Mouse (Mus musculus) spleen, postnatal 36 days (tissue): ENCODE measurements around the gene Fgfr2.
"Not testable (repeated sequence)": the region's sequence is repeated elsewhere in the genome, so short reads cannot be mapped to it uniquely, and the experiment has no call there.

Experiments used
- DNase-seq, 2 experiments: peaks; one replicate each; pipeline ENCODE4 v3.0.0; 2022; ENCODE audit warnings: low spot score in 2 of 2, mixed read lengths in 1 of 2

Fgfr2 gene

DNA sequence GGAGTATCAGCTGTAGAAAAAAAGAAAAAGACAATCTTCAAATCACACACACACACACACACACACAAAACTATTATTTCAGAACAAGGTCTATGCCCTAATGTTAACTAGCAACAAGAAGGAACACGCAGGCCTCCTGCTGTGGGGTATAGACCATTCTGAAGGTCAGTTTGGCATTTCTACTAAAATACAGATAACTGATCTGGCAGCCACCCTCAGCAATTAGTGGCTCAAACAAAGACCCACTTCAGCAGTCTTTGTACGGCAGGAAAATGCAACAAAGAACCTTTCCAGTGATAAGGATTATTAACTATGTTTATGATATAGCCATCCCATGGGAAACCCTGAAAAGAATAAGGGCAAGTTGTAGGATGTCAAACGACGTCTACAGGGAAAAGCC is 2586.1 kb downstream of the Fgfr2 start:
- no peak for DNase-seq

DNA sequence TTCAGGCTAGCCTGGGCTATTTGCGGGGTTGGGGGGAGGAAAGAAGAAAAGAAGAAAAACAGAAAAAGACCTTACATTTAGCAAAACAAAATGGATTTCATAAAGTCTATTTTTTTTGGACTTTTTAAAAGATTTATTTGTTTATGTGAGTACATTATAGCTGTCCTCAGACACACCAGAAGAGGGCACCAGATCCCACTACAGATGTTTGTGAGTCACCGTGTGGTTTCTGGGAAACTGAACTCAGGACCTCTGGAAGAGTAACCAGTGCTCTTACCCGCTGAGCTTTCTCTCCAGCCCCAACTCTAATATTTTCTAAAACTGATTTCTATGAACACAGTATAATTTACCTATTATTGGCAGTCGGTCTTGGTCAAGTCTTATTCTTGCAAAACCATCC is 2588.0 kb downstream of the Fgfr2 start:
- no peak for DNase-seq

DNA sequence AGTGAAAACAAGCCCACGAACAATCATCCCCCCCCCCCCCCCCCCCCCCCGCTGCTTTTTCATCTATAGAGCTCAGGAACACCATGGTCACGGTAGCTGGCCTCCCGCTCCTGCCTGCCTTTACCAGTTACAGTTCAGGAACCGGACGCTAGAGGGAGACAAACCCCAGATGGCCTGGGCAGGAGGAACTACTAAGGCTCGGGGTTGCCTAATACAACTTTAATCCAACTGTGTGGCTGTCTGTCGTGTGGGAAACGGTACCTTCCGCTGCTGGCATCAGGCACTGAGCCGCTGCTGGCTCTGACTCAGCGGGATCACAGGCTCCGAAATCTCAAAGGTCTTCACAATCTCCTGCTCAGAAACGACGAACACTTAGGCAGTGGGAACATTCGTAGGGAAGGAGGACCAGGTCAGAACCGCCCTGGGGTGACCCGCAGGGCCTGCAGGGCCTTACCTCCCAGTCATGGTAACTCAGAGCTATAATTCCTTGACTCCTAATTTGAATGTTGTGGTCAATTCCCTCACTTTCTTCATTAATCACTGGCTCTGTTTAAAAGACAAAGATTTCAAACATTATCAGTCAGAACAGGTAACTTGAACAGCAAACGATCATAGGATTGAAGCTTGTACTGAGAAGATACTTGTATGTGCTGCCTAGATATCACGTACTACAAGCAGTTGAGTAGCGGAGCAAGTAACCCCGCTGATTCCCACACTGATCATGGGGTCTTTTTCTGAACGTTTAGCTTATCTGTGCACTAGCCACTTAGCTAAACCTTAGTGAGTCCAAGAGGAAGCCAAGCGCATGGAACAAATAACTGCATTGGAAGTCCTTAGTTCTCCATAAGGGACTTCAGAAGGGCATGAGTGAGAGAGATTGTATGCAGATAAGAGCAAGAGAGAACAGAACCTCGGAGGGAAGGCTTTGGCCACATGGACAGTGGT is 2589.6 kb downstream of the Fgfr2 start:
- peak; percentile 75 to 80 for DNase-seq

DNA sequence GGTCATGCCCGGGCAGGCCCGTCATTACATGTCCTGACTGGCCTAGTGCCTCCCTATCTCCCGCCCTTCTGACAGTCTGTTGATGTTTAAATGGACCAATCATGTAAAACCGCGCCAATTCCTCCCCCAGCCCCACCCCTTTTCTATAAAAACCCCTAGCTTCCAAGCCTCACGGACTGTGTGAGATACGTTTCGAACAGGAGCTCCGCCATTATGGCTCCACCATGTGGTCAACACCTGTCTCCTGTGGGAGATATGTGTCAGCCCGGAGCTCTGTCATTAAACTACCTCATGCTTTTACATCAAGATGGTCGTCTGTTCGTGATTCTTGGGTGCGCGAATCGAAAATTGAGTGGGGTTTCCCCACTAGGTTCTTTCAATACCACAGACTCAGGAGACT is 2592.0 kb downstream of the Fgfr2 start:
- DNase-seq: not testable (repeated sequence)

DNA sequence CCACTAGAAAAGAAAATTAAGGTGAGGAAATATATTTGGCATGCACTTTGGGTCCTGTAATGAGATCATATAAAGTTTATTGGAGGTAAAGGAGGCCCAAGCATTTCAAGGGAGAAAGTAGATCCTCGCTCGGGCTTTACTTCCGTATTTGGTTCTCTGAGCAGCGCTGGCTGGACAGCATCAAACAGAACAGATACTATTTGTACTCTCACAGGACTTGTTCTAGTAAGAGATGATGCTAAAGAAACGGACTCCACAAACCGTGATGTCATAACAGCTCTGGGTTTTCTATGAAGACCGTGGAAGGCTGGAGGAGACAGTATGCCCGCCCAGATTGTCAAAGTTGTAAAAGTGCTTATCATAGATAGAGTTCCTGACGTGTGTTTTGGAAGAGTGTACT is 2595.8 kb downstream of the Fgfr2 start:
- DNase-seq: no peak

DNA sequence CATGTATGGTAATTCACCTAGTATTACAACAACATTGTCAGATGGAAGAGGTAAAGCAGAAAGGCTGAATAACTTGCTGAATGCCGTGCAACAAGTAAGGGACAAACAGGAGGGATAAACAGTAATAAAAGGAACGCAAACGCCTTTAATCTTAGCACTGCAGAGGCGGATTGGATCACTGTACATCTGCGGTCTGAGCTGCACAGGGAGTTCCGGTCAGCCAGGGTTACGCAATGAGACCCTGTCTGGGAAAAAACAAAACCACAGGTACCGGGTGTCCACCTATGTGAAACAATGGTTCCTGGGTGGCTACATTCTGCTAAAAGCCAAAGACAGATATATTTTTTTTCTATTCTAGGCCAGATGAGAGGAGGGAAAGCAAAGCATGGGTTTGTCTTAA is 2599.7 kb downstream of the Fgfr2 start:
- no peak for DNase-seq

DNA sequence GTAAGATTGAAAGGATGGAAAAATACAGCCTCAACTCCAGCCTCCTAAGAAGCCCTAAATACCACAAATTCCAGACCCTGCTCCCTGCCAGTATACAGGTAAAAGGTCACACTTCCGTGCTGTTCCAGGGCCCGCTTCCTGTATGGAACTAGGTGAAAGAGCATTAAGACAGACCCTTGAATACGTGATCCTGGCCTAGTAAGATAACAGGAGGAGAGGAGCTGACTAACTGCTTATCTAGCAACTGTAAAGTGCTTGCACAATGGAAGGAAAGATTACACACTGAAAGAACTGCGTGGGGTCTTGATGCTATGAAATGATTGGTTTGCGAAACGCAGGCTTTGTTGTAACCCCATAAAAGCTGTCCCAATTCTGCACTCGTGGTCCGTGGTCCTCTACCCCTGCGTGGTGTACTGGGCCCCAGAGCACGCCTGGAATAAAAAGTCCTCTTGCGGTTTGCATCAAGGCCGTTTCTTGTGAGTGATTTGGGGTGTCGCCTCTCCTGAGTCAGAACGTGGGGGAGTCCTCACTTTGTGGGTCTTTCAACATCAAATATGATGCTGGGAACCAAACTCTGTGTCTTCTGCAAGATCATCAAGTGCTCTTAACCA is 2602.2 kb downstream of the Fgfr2 start:
- no peak for DNase-seq

DNA sequence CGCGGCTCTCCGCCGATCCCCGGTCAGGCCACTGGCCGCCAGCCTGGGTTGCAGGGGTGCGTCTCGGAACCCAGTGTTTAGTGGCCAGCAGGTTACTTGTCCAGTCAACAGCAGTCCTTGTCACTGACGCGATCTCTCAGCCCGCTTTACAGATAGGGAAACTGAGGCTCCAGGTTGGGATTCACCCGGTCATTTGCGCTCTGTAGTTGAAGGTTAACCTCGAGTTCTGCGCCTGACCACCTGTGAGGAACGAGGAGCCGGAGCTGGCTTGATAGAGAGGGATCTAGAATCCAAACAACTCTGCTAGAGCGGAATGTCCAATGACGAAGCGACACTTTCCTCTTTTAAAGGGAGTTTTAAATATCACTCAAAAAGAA is 2603.1 kb downstream of the Fgfr2 start, which contains the start of gene Ate1:
Ate1 (minus strand) TSS at position 321 of the 377 bp plus-strand sequence.
- no peak for DNase-seq

DNA sequence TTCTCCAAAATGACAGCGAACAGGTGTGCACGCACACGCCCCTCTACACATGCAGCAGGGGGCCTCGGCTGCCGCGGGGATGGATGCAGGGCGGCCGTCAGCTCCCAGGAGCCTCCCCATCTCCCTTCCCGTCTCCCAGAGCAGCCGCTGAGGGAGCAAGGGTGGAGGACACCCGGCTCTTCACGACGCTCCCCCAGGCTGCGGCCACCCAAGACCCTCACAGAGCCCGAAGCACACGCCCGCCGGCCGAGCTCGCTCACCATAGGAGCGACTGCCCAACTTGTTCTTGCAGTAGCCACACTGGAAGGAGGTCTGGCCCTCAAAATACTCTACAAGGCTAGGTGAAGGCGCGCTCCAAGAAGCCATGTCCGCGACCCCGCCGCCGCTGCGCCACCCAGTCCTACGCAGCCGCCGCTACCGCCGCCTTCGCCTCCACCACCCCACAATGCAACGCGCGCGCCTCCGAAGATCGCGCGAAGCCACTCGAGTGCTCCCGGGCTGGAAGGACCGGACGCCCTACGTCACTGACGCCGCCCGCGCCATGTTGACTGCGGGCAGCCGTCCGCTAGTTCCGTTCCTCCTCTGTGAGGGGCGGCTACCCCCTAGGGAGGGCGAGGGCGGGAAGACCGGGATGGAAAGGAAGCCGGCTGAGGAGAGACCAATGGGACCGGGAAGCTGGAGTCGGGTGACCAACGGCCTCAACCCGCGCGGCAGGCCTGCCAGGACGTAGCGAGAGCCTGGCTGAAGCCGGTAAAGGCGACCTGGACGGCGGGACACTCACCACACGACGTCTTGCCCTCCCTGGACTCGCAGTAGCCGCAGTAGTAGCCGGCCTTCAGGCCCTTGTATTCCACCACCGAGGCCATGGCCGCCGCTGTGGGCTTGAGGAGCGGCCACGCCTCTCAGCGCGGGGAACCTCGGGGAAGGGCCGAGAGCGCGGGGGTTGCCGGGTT is 2603.8 kb downstream of the Fgfr2 start:
- peak; percentile 92 to 94 for DNase-seq

DNA sequence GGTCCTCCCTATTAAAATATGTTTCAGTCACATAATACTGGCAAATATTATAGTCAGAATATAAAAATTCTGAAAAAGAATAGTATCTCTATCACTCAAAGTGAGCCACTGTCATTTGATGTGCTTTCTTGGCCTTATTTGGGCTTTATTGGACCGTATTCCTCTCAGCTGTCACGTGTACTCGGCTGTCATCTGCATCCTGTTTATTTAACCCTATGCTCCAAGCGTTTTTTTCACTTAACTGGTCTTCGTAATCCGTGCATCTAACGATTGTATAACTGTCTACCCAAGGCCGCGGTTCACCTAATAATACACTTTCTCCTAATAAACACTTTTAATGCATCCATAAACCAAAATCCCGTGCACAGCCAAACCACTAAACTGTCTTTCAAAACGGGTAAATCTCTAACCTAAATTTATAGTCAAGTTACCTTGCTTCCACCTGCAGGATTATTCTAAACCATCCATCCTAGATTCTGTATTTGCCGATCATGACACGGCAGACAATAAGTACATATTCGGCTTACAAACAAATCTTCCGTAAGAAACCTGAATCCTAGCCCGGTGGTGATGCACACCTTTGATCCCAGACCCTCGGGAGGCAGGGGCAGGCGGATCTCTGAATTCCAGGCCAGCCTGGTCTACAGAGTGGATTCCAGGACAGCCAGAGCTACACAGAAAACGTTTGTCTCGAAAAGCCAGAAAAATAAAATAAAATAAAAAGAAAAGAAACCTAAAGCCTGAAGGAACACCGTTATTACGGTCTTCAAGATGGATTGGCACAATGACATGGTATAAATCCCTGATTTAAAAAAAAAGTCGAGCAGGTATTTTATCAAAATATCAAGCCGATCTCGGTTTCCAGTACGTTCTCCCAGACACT is 2604.7 kb downstream of the Fgfr2 start:
- no peak for DNase-seq

DNA sequence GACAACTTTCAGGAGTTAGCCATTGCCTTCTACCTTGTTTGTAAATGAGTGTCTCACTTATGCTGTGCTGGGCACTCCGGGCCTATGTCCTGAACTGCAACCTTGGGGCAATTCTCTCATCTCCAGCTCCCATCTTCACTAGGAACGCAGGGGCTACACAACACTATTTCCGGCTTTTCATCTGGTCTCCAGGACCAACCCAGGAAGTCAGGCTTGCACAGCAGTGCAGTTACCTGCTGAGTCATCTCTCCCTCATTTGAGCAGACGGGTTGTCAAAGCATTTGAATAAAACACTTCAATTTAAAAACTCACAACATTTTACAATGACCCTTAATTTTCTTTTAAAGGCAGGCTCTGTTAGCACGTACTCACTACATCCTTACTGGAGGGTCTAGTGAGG is 2612.9 kb downstream of the Fgfr2 start:
- no peak for DNase-seq

DNA sequence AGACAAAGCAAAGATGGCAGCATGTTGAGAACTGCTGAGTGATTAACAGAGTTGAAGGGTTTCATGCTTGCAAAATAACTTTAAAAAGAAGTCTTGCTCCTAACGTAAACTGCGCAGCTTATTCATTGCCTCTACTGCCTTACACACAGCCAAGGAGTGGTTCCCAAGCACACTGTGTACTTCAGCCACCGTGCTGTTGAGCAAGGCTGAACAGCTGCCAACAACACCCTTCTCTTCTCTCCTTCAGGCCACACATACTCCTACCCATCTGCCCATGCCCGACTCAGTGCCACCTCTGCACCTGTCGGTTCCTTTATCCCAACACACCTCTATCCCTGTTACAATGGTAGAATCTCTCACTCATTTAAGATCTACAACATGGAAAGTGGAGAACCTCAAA is 2620.1 kb downstream of the Fgfr2 start:
- DNase-seq: no peak

DNA sequence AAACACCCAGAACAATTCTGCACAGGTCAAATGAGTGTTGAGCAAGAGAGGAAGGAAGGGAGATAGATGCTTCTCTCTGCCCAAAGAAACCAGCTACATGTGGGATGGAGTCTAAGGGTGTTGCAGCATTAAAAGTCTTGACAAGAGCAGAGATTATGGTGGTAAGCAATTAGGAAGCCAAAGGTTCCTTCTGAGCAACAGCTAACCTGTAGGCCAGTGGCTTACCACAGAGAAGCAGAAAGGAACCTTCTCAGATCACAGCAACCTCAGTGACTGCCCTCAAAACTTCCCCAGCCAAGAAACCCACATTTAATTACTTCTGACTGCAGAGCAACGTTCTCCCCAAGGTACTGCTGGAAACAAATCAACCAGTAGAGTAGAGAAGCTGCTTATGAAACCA is 2621.7 kb downstream of the Fgfr2 start:
- DNase-seq: no peak

DNA sequence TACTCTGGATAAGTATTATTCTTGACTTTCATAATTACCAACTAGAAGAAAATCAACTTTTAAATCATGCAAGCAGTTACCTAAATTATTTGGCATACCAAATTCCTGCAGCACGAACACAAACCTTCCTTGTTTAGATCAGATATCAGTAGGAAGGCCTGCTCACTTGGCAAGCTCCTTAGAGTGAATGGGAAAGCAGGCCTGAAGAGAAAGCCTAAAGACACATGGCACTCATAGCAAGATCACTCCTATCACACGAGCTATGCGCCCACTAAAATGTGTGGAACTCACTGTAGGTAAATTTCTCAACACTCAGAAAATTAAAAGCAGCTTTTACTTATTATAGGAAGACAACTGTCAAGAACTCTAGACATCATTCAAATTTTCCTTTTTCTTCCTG is 2629.8 kb downstream of the Fgfr2 start:
- no peak for DNase-seq

DNA sequence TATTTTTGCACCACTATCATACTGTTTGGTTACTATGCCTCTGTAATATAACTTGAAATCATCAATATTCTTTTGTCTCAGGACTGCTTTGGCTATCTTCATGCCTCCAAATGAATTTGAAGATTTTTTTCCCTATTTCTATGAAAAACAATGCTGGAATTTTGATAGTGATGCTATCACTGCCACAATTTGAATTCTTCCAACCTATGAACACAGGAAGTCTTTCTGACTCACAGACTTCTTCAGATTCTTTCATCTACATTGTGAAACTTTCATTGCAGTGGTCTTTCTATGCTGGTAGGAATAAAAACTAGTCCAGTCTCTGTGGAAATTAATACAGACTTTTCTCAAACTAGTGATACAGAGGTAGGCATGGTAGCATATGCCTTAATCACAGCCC is 2631.1 kb downstream of the Fgfr2 start:
- DNase-seq: no peak

DNA sequence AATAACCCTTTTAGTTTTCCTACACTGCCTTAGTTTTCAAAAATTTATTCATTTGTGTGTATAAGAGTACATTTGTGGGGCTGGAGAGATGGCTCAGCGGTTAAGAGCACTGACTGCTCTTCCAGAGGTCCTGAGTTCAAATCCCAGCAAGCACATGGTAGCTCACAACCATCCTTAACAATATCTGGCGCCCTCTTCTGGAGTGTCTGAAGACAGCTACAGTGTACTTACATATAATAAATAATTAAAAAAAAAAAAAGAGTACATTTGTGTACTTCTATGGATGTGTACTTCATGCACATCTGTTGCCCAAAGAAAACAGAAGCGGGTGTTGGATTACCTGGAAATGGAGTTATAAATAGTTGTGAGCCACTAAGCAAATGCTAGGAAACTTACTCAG is 2644.1 kb downstream of the Fgfr2 start:
- not testable (repeated sequence) for DNase-seq

DNA sequence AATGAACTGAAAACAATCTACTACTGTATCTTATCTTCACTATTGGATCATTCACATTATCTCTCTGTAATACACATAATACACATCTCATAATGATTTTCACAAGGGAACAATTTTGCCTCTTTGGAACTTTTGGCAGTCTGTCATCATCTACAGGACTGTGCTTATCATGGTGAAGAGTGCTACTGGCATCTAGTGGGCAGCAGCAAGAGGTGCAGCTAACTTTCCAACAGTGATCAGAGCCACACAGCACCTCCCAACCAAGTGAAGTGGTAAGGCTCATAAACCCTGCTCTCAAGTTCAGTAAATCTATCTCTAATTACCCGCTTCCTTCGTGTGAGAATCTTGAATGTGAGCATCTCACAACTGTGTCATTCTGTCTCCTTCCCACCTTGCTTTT is 2647.2 kb downstream of the Fgfr2 start:
- DNase-seq: peak in 1 of 2 experiments; percentile 2

DNA sequence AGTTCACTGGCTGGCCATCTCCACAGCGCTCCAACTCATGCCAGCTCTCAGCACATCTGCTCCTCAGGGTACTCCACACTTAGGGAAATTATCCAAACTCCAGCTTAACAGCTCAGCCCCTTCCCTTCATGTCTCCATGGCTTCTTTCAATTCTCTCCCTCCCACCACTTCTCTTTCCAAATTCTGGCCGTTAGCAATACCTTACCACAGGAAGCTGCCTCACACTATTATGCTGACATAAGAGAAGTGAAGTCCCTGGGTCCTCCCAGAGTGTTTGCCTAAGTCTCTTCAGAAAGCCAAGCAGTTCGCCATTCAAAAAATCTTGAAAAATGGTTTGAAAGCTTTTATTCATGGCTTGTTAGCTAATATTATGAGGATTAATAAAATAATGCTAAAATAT is 2649.3 kb downstream of the Fgfr2 start:
- DNase-seq: no peak

DNA sequence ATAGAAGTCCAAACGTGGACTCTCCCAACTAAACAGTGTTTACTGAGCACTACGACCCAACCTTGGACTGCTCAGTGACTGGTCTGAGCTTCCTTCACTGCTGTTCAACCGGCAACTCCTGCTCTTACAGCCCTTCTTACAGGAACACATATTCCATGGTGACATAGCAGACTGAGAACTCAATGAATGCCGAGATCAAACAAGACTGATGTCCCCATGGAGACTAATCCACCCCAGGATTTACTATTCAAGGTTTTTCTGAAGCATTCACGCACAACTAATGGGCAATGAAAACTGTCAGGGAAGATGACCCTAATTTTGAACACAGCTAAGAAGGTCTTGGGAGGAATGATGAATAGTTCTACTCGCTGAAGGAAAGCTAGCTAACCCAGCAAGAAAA is 2650.5 kb downstream of the Fgfr2 start:
- no peak for DNase-seq

DNA sequence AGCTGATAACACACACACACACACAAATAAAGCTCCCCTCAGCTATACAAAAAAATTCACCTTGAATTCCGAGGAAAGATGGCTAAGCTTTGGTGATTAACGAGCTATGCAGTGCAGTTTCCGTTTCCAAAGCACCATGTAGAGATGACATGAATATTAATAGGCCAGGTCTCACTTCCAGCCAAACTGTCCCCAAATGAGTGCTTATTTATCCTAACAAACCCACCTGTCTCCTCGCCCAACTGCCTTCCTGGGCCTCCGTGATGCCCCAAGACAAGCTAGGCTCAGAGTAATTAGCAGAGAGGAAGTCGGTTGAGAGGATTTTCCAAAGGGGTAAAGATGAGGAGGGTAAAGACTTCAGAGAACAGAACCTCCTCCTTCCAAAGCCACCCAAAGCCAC is 2652.1 kb downstream of the Fgfr2 start:
- no peak for DNase-seq

DNA sequence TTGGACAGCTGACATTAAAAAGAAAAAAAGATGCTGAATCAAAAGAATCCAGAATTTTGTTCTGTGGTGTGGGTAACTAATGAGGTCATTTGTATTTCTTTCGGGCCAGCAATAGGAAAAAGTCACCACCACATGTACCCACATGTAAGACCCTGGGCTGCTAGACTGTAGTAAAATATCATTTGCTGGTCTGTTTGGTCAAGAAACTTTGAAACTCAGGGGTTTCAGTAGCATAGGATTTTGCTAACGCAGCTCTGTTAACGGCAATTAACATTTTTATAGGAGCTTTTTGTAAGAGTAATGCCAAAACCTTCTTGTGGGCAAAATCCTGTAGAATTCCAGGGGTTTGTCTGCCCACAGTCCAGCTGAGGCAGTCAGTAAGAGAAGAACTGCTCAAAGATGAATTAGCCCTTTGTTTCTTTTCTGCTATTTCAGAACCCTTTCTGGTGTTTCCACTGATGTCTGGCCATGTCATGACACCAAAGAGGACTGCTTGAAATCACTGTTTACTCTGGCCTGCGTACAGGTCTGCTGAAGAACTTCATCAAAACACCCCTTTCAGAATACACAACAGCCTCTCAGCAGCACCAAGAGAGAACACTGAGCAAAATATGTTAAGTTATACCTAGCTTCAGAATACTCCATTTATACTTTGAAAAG is 2667.4 kb downstream of the Fgfr2 start:
- no peak for DNase-seq
